Mouse (Mus musculus): ENCODE data around the gene Ndufb10.

The Ndufb10 gene

DNA sequence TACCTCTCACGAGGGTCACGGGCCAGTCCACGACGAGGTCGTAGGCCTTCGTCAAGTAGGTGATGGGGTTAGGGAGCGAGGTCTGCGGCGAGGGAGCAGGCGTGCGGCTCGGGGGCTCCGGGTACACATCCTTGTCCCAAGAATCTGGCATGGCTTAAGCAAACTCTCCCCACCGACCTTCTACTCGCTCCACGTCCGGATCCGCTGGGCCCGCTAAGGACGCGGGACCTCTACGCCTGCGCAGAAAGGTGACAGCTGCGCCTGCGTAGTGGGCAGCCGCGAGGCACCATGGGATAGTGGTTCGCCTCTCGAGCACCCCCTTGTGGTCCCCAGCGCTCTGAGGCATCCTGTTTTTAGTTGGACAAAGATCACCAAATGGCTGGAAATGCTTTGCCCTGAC is at the start of gene Ndufb10:
Gene Ndufb10, minus strand, starts transcription at position 295 of the 400 bp plus-strand sequence.
- DNase-seq (ENCODE audit: low spot score in 2 of 2) = peak; percentile 88 to 95

DNA sequence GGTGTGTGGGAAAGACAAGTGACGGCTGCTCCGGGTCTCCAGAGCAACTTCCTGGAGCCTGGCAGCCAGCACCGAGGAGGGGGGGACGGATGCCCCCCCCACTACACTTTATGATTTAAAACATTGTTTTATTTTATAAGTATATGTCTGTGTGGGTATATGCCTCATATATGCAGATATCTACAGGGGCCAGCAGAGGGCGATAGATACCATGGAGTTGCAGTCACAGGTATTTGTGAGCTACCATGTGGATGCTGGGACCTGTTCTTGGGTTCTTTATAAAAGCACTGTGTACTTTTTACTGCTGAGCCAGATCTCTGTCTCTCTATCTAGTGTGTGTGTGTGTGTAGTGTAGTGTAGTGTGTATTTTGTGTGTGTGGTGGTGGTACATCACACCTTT is 49.0 kb upstream of the Ndufb10 start:
- no peak for DNase-seq (ENCODE audit: low spot score in 2 of 2)

DNA sequence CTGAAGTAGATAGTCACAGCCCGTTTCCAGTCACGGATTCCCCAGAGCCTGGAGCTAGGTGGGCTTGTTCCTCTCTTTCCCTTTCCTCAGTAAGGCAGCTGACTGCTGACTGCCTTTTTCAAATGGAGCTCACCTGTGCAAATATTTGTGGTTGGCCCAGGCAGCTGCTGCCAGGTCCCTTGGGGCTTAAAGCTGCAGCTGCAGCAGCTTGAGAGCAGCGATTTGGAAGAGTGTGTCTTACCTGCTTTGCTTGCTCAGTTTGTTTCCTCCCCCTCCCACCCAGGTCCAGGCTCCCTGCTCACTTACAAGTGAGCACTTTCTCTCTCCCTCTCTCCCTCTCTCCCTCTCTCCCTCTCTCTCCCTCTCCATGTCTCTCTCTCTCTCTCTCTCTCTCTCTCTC is 44.9 kb upstream of the Ndufb10 start:
- no peak for DNase-seq (ENCODE audit: low spot score in 2 of 2)

DNA sequence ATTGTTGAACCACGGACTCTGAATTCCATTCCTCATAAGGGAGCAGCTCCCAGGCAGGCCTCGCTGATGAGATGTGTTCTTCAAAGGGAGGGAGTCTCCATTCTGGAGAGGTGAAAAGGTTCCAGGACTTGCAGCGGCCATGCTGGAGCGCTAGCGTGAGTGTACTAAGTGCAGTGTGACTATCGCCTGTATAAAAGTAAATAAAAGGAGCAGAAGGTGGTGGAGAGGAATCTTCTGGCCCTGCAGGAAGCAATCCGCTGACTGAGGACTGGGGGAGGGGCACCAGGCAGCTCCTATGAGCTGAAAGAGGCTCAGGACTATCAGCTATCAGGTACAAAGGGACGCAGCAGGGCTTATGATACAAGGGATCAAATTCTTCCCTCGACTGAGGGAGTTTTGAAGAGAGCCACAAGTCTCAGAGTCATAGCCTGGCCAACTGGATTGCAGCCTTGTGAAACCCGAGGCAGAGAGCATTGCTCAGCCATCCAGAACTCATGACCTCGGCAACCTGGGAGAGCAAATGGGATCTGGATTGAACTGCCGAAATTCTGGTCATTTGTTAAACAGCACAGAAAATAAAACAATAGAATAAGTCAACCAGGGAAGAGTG is 42.1 kb upstream of the Ndufb10 start:
- no peak for DNase-seq (ENCODE audit: low spot score in 2 of 2)

DNA sequence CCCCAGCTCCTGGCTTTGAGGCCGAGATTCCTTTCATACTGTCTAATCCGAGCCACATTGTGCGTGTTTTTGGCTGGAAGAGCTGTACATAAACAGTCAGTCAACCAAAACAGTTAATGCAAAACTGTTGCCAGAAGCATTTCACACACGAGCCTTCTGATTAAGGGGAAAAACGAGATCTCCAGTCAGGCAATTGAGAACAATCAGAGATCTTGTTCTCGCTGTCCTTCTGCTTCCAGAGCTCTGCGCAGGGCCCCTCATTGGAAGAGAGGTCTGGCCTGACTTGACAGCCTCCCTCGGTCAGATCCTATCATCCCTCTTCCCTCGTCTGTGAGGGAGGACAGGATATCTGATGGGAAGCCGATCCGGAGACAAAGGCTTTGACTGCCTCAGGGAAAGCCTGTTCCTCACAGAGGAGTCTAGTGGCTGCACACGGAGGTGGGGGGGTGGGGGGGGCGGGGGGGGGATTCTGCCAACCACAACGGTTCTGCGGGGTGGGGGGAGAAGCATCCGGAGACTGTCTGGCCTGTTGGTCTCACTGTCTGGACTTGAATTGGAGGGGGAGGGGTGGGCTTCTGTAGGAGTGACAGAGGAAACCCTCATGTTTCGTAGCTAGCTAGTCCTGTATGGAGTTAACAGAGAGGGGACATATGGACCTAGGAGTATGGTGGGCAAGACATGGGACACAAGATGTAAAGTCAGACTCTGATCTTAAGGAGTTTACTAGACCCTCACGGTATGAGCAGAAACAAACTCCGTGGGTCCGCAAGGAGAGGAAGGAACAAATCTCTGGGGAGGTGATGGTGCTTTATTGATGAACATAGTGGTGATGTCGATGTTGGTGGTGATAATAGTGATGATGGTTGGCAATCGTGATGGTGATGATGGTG is 41.0 kb upstream of the Ndufb10 start:
- no peak for DNase-seq (ENCODE audit: low spot score in 2 of 2)

DNA sequence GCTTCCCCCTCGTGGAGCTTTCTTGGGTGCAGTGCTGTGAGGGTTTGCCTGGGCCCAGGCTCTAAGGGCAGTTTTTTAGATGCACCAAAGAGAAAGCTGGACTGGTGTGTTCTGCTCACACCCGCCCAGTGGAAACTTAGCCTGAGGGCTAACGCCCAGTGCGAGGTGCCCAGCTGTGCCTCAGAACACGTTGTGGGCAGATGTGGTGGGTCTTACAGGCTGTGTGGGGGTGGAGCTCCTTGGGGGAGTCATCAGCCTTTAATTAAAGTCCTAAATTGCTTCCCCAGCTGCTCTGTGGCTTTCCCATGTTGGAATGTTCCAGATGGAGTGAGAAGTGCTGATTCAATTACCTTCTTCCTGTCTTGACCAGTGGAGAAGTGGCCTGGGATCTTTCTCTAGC is 36.8 kb upstream of the Ndufb10 start:
- DNase-seq (ENCODE audit: low spot score in 2 of 2) = no peak

DNA sequence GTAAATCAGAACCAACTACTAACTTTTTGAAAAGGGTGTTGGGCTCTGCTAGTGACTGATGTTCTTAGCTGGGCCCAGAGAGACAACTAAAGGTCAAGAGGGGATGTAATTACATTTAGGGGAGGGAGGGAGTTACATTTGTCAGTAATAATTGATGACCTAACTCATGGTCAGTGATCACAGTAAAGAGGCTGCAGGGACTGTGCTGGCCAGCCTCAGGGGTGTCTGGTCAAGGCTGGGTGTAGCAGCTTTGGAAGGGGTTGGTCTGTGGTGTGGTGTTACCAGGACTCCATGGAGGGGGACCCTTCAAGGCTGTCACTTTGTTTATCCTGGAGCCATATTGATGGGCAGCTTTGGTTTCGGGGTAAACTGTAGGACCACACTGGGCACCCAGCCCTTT is 33.1 kb upstream of the Ndufb10 start:
- DNase-seq (ENCODE audit: low spot score in 2 of 2) = no peak

DNA sequence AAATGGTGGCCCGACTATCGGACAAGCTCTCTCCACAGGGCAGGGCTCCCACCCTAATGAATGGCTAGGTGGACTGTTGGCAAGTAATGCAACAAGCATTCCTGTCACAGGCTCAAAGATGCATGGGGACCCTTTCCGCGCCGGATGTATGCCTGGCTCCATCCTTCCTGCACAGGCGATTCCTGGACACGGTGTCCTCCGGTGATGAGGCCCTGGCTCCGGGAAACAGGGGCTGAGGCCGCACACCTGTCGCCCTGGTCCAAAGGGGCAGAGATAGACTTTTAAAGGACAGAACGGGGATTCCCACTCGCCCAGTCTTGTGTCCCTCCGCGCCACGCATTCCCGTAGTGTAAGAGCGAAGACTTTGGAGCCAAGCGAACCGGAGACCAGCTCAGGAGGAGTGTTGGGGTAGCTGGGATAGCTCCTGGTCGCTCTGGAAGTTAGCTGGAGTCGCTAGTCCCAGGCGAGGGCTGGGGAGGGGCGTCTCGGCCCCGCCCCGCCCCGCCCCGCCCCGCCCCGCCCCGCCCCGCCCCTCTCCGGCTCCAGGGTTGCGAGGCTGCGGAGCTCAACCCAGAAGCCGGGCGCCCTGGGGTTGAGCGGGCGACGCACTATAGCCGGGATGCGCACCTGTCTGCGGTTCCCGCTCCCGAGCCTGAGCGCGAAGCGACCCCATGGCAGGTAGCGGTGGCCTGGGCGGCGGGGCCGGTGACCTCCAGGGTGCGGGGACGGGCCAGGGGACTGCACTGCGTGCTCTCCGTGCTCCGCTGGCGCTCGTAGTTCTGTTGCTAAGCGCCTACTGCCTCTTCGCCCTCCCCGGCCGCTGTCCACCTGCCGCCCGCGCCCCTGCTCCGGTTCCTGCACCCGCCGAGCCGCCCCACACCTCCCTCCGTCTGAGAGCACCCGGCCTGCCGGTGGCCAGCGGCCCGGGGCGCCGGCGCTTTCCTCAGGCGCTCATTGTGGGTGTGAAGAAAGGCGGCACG is 28.4 kb upstream of the Ndufb10 start, which contains the start of gene Hs3st6:
Gene Hs3st6, plus strand, starts transcription at position 574 of the 980 bp plus-strand sequence.
- DNase-seq (ENCODE audit: low spot score in 2 of 2) = no peak

DNA sequence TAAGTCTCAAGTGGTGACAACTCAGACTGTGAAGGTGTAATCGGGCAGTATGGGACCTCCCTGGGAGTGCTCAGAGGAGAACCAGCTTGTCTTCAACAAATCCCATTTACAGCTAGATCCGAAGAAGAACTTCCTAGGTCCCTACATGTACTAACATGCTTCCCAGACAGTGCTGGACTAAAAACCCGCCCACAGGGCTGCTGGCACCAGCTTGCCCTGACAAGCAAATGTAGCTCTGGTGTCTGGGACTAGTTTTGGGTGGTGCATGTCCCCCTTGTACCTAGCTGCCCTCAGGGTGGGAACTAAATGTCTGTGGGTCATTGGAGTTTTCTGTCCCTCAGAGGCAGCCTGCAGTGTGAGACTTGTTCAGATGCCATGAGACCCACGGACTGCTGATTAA is 27.2 kb upstream of the Ndufb10 start:
- no peak for DNase-seq (ENCODE audit: low spot score in 2 of 2)

DNA sequence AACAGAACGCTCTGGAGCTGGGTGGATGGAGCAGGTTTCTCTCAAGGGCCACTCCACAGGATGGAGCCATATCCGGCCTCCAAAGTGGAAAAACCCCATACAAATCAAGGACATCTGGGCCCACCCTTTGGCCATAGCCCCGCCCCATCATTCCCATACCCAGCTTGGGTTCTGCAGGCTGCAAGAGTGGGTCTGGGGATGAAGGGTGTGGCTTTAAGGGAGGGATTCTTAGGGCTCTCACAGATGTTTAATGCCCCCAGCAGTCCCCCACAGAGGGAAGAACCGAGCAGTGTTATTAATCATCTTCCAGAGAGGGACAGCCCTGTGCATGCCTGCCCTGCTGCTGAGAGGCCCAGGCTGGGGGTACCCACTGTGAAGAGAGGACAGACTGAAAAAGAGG is 22.7 kb upstream of the Ndufb10 start:
- no peak for DNase-seq (ENCODE audit: low spot score in 2 of 2)

DNA sequence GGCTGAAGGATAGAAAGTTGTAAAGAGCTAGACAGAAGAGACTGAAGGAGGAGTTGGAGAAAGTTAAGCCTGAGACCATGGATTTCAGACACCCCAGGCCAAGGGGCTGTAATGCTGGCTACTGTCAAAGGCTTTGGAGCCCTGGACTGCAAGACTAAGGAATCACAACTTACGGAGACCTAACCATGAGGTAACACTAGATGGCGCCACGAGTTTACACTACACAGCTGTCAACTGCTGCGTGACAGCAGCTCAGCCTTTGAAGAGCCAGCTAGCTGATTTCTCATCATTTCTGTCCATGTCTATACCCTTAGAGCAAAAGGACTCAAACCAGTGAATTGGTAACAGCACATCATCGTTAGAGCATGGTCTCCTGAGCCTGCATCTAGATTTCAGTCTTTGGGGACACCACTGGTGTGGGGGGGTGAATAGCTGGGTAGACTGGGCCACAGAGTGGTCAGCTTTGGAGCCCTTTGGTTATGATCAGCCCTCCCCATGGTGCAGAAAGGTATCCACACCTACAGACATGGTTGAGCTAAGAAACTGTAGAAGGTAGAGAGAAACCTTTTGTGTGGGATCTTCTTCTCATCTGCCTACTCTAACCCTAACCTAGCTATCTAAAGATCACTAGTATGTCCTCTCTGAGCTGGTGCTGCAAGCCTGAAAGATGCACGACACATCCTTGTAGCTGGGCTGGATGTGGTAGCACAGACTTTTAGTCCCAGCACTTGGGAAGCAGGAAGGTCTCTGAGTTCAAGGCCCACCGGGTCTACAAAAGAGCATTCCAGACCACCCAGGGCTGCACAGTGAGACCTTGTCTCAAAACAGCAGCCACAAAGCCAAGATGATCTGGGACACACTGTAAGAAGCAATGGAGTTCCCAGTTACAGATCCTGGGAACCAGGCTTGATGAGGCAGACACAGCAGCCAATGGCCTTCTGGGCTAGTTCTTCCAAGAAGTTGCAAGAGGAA is 21.5 kb upstream of the Ndufb10 start:
- peak in 1 of 2 experiments; percentile 78 for DNase-seq (ENCODE audit: low spot score in 2 of 2)

DNA sequence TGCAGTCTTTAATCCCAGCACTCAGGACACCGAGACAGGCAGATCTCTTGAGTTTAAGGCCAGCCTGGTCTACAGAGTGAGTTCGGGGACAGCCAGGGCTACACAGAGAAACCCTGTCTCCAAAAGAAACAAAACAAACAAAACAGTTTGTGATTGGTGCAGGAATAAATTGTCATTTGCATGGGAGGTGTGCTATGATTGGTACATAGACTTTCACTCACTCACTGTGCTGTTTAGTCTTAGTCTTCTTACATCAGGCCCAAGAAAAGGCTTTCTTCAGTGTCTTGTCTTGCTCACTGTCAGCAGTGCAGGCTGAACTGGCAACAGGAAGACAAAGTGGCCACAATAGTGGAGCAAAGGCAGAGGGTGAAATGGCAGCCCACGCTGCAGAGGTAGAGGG is 20.1 kb upstream of the Ndufb10 start:
- DNase-seq (ENCODE audit: low spot score in 2 of 2) = no peak

DNA sequence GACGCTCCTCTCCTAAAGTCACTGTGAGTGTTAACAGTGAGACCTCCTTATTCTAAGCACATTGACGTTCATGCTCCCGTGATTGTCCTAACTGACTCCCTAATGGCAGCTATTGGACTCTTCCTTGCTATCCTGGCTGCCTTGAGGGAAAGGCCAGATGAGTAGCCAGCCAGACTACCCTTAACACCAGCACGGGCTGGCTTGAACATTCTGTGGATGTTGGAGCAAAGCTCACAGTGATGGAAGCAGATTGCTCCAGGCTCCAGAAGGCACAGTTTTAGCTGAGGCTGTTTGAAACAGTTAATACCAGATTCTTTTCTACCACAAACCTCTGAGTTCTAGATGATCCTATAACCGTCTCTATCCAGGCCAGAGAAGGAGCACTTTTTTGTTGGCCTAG is 19.6 kb upstream of the Ndufb10 start:
- DNase-seq (ENCODE audit: low spot score in 2 of 2) = no peak

DNA sequence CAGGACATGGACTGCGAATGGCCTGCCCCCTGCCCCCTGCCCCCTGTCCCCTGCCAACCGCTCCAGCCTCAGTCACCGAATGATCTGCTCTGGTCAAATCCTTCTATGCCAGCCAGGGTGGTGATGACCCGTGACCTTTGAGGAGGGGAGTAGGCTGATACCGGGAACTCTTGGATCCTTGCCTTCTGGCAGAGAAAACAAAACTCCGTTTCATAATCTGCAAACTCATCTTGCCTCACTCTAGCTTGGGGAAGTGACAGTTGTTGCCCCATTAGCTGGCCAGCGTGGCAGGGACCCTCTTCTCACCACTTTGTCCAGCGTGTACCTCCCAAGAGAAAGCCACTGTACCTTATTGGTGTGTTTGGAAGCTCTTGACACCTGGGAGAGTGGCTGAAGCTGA is 18.0 kb upstream of the Ndufb10 start:
- DNase-seq (ENCODE audit: low spot score in 2 of 2) = no peak

DNA sequence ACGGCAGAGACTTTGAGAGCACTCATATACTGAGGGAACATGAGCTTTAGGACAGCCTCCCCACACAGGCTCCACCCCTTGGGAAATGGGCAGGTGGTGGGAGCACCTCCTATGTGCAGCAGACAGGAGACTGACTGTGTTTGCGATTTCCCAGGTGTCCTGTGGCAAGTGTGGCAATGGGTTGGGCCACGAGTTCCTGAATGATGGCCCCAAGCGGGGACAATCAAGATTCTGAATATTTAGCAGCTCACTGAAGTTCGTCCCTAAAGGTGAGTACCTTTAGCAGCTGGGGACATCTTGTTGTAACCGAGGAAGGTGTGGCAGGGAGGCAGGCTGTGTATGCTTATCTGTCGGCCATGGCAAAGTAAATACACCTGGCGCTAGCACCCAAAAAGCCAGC is 15.6 kb upstream of the Ndufb10 start:
- no peak for DNase-seq (ENCODE audit: low spot score in 2 of 2)

DNA sequence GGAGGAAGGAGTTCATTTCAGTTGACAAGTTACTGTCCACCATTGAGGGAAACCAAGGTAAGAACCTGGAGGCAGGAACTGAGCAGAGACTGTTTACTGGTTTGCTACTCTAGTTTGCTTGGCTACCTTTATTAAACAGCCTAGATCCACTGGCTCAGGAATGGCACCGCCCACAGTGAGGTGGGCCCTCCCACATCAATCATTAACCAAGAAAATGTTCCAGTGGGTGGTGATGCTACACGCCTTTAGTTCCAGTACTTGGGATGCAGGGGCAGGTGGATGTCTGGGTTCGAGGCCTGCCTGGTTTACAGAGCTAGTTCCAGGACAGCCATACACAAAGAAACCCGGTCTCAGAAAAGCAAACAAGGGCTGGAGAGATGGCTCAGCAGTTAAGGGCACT is 14.0 kb upstream of the Ndufb10 start:
- no peak for DNase-seq (ENCODE audit: low spot score in 2 of 2)

DNA sequence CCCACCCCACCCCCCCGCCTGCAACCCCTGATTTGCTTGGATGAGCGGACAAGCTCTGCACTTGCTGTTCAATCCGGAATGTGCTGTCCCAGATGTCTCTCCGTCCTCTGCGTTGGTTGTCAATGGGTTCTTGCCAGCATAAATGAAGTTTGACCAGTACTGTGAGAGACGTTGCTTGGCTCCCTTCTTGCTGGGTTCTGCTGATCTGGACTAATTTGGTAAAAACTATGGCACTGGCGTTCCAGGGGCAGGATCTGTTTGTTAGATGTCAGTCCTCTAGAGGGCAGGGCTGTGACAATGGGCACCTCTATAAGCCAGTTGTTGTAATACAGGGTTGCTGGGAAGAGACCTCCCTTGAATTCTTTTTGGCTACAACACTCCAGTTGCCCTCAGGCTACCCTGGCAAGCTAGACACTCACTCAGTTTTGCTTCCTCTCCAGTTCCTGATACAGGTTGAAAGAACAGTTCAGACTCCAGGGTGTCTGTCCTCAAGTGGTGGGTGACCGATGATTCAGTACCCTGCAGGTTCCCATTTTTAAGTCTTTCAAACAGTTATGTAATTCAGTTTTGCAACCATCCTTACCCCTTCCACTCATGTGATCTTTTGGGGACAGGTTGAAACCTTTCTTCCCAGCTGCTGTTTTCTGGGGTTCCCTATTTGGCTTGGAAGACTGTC is 13.0 kb upstream of the Ndufb10 start:
- no peak for DNase-seq (ENCODE audit: low spot score in 2 of 2)

DNA sequence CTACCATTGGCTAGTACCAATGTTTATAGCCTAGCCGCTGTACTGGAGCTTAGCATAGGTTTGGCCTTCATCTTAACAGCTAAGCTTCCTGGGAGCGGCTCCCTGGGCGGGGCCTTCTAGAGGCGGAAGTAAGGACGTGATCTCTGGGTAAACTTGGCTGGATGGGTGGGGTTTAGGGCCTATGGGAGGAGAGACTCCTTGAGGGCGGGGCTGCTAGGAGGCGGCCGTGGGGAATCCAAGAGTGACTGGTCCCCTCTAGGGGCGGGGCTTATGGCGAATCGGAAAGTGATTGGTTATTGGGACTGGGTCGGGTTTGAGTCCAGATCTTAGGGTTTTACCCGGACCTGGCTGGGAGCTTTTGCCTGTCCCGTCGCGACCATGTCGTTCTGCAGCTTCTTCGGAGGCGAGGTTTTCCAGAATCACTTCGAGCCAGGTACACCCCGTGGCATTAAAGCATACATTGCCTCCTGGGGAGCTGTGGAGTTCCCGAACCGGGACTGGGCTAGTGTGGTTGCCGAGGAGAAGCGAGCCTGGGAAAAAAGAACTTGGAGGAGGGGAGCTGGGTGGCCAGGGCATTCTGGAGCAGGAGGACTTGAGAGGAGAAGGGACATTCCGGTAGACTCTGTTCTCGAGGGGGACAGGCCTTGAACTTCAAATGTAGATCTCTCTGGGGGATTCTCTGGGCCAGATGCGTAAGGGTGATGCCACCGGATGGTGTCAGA is 12.2 kb upstream of the Ndufb10 start, which contains the start of gene Msrb1:
Gene Msrb1, plus strand, starts transcription at position 313 of the 722 bp plus-strand sequence.
- peak; percentile 89 to 90 for DNase-seq (ENCODE audit: low spot score in 2 of 2)

DNA sequence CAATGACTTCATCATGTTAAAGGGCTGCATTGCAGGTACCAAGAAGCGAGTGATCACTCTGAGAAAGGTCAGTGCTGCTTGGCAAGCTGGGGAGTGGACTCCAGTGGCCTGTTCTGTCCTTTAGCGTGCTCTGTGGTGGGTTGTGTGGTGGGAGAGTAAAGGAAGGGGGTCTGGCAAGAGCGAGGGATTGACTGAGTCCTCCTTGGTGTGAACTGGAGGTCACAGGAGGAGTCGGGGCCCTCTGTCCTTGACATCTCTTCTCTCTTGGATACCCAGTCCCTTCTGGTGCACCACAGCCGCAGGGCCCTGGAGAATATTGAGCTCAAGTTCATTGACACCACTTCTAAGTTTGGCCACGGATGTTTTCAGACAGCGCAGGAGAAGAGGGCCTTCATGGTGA is 11.2 kb upstream of the Ndufb10 start:
- no peak for DNase-seq (ENCODE audit: low spot score in 2 of 2)

DNA sequence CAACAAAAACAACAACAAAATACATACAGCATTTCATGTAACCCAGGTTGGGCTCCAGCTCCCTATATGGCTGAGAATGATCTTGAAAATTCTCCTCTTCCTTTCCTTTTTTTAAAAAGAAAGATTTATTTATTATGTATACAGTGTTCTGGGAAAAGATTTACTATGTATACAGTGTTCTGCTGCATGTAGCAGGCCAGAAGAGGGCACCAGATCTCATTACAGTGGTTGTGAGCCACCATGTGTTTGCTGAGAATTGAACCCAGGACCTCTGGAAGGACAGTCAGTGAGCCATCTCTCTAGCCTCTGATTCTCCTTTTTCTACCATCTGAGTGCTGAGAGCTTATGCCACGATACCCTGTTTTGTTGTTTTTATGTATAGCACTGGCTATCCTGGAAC is 10.2 kb upstream of the Ndufb10 start:
- no peak for DNase-seq (ENCODE audit: low spot score in 2 of 2)
